Mouse (Mus musculus) adrenal gland, adult 2 months (tissue): ENCODE results near the gene Itprip. TPM values are rescaled to one million over a fixed set of nuclear protein-coding genes. Genes with fewer than 3 reads are reported as not detected.

ENCODE experiments used
- DNase-seq: peaks from one replicate; pipeline ENCODE4 v3.0.0; 2021
- microRNA-seq, 2 experiments: library from miRNA; unstranded; fragments of <30 nt; microRNA quantifications; one replicate each; pipeline ENCODE4 v1.2.0; 2021
- polyA plus RNA-seq: library from polyadenylated mRNA; depleted of rRNA; stranded (reverse); fragments of >200 nt; gene quantifications from 2 replicates; pipeline ENCODE4 v1.2.3, GENCODE M21; 2012; rRNA removed
- total RNA-seq, 2 experiments: library from RNA; stranded (reverse); gene quantifications; 2 replicates each; pipeline ENCODE4 v1.2.3; 2021

Gene Itprip
- total and polyA plus RNA-seq, 3 experiments: 12.8 to 19.0 (median 18.5) TPM

GRCm38 (mm10) chr19:47853951-47854795 lies 64.9 kb downstream of the Itprip start:
- DNase-seq: peak; percentile 54

GRCm38 (mm10) chr19:47853053-47853452 lies 66.0 kb downstream of the Itprip start:
- no peak for DNase-seq

GRCm38 (mm10) chr19:47852131-47852530 lies 67.0 kb downstream of the Itprip start:
- peak; percentile 13 for DNase-seq

- DNase-seq: no peak
Measured at GRCm38 (mm10) chr19:47849735-47850134, 69.4 kb downstream of the Itprip start.

Small RNAs within 50 kb of the gene (microRNA-seq; reads per million reads assigned to microRNA genes)
- gene Gm22240: 0.41 to 0.66 reads per million in 2 experiments

Other genes starting within 250 kb of the Itprip start
- gene Col17a1, start 227.2 kb downstream of the Itprip start, total RNA-seq: not detected
- gene Col17a1, start 227.2 kb downstream of the Itprip start, polyA plus RNA-seq: 0.03 and 0.16 TPM in 2 replicates
- 10 to 100 TPM; 88.4 to 89.9 TPM for gene Sfr1, start 187.6 kb downstream of the Itprip start, total RNA-seq
- 45.7 and 62.8 TPM in 2 replicates for gene Sfr1, start 187.6 kb downstream of the Itprip start, polyA plus RNA-seq
- gene Gsto1, start 64.3 kb downstream of the Itprip start, total RNA-seq: 100 to 1,000 TPM; 111 to 151 TPM
- gene Gsto1, start 64.3 kb downstream of the Itprip start, polyA plus RNA-seq: 64.5 and 72.3 TPM in 2 replicates
- 1 to 10 TPM; 2.1 to 3.2 TPM for gene Gsto2, start 53.8 kb downstream of the Itprip start, total RNA-seq
- gene Gsto2, start 53.8 kb downstream of the Itprip start, polyA plus RNA-seq: 0.37 and 0.61 TPM in 2 replicates
- gene Cfap43, start within 50 bp of the Itprip start, total RNA-seq: not detected
- gene Cfap43, start within 50 bp of the Itprip start, polyA plus RNA-seq: 0.06 TPM in 1 of 2 replicates, not detected in the other
- gene Cfap58, start 18.4 kb upstream of the Itprip start, total RNA-seq: not detected
- gene Cfap58, start 18.4 kb upstream of the Itprip start, polyA plus RNA-seq: not detected in 2 replicates